Mouse (Mus musculus) stomach, postnatal 0 days (tissue): ENCODE measurements around the gene Mptx2. TPM values are rescaled to one million over a fixed set of nuclear protein-coding genes. Genes with fewer than 3 reads are reported as not detected.

ENCODE experiments used
- ATAC-seq: fragments of 200-750 bp; cut with Nextera tagmentation; 2 replicates; pipeline ENCODE4 v1.8.0; 2017; ENCODE audit not compliant: low FRiP score, low TSS enrichment
- DNase-seq: peaks from one replicate; pipeline ENCODE4 v3.0.0-alpha.2; 2016; ENCODE audit warnings: low spot score
- H3K27ac ChIP-seq: fragments of 300-500 bp; sonication (generic); replicated peaks from 2 replicates; pipeline ENCODE4 v1.5.1; 2014; ENCODE audit warnings: mild to moderate bottlenecking, control low read depth
- H3K27me3 ChIP-seq: fragments of 300-500 bp; sonication (generic); 2 replicates; pipeline ENCODE4 v1.6.1; 2014; ENCODE audit warnings: low read length; ENCODE audit not compliant: control insufficient read depth, insufficient read depth
- H3K36me3 ChIP-seq: fragments of 300-500 bp; sonication (generic); 2 replicates; pipeline ENCODE4 v1.6.1; 2014; ENCODE audit warnings: low read length, mixed read lengths; ENCODE audit not compliant: control insufficient read depth, insufficient read depth
- H3K4me1 ChIP-seq: fragments of 300-500 bp; sonication (generic); replicated peaks from 2 replicates; pipeline ENCODE4 v1.6.1; 2014; ENCODE audit warnings: antibody characterized with exemption; ENCODE audit not compliant: control insufficient read depth, insufficient read depth
- H3K4me2 ChIP-seq: fragments of 300-500 bp; sonication (generic); replicated peaks from 2 replicates; pipeline ENCODE4 v1.6.1; 2014; ENCODE audit warnings: low read depth, mild to moderate bottlenecking, control low read depth, moderate library complexity
- H3K4me3 ChIP-seq: fragments of 300-500 bp; sonication (generic); 2 replicates; pipeline ENCODE4 v1.5.1; 2014; ENCODE audit warnings: low read depth, low read length, control low read depth
- H3K9ac ChIP-seq: fragments of 300-500 bp; sonication (generic); 2 replicates; pipeline ENCODE4 v1.6.1; 2014; ENCODE audit warnings: mild to moderate bottlenecking, low read length, control low read depth, mixed read lengths
- H3K9me3 ChIP-seq: fragments of 300-500 bp; sonication (generic); 2 replicates; pipeline ENCODE4 v1.6.1; 2016; ENCODE audit warnings: low read length; ENCODE audit not compliant: control insufficient read depth
- CTCF ChIP-seq: IDR thresholded peaks from 2 replicates; pipeline ENCODE4 v1.5.1; 2016; ENCODE audit warnings: antibody characterized with exemption, low read depth, mild to moderate bottlenecking, moderate library complexity
- EP300 ChIP-seq: optimal IDR thresholded peaks from 2 replicates; pipeline ENCODE3; 2016; ENCODE audit warnings: antibody characterized with exemption
- WGBS: fragments of 180-500 bp; shearing (Covaris S2); extraction: QIAGEN DNeasy Blood & Tissue Kit; methylation state at CpG from one replicate; pipeline ENCODE4 v1.1.7; 2014; 5-methylcytosine and 5-hydroxymethylcytosine counted together
- polyA plus RNA-seq: library from polyadenylated mRNA; unstranded; fragments of >200 nt; fragmentation: Nextera tagmentation; extraction: Ambion mirVana; gene quantifications from 2 replicates; pipeline ENCODE4 v1.2.1, GENCODE M21; 2015

The Mptx2 gene
- not detected in 2 replicates for polyA plus RNA-seq

- Histone ChIP-seq H3K36me3 (no peaks in the 10 kb centered on the region), H3K9ac (no peak within 1 kb of the TSS), H3K27me3 (no peaks in the 10 kb centered on the region), H3K27ac (no peak within 1 kb of the TSS), H3K4me1 (no peaks in the 10 kb centered on the region), H3K4me2 (no peak within 1 kb of the TSS), H3K4me3 (no peak within 1 kb of the TSS), H3K9me3 (no peaks in the 10 kb centered on the region)
- 60% methylated on average over 3 of the region's 3 CpGs for WGBS
- DNase-seq = no peak
- ATAC-seq = no peak
- no peak for TF ChIP-seq CTCF
- no peak for TF ChIP-seq EP300
Measured at GRCm38 (mm10) chr1:173277677-173278076, at the start of gene Mptx2. Gene Mptx2 (minus strand): TSS chr1:173277777.

GRCm38 (mm10) chr1:173326552-173326951 lies 49.0 kb upstream of the Mptx2 start:
- no peak overlapping the region for H3K4me3 ChIP-seq
- ATAC-seq (no peak), DNase-seq (no peak)
- H3K36me3 ChIP-seq = no peaks in the 10 kb centered on the region
- H3K4me2 ChIP-seq = no peak overlapping the region
- TF ChIP-seq EP300 (no peak), CTCF (no peak)
- no peak overlapping the region for H3K27ac ChIP-seq
- H3K9ac ChIP-seq = no peak overlapping the region
- H3K9me3 ChIP-seq = no peaks in the 10 kb centered on the region
- WGBS = 39% methylated on average over 1 of the region's 1 CpGs
- no peaks in the 10 kb centered on the region for H3K27me3 ChIP-seq
- no peaks in the 10 kb centered on the region for H3K4me1 ChIP-seq

- ATAC-seq (no peak), DNase-seq (no peak)
- H3K27me3 ChIP-seq = no peaks in the 10 kb centered on the region
- no peak overlapping the region for H3K4me3 ChIP-seq
- no peaks in the 10 kb centered on the region for H3K36me3 ChIP-seq
- H3K9ac ChIP-seq = no peak overlapping the region
- 89% methylated on average over 1 of the region's 1 CpGs for WGBS
- no peak overlapping the region for H3K4me2 ChIP-seq
- no peak overlapping the region for H3K27ac ChIP-seq
- H3K4me1 ChIP-seq = no peaks in the 10 kb centered on the region
- no peaks in the 10 kb centered on the region for H3K9me3 ChIP-seq
- TF ChIP-seq CTCF (no peak), EP300 (no peak)
Measured at GRCm38 (mm10) chr1:173325395-173325794, 47.8 kb upstream of the Mptx2 start.

- Histone ChIP-seq H3K4me2 (no peak overlapping the region), H3K9me3 (no peaks in the 10 kb centered on the region), H3K9ac (no peak overlapping the region), H3K4me1 (no peaks in the 10 kb centered on the region), H3K27me3 (no peaks in the 10 kb centered on the region), H3K36me3 (no peaks in the 10 kb centered on the region), H3K27ac (no peak overlapping the region), H3K4me3 (no peak overlapping the region)
- 60% methylated on average over 4 of the region's 4 CpGs for WGBS
- ATAC-seq (no peak), DNase-seq (no peak)
- TF ChIP-seq CTCF (no peak), EP300 (no peak)
Measured at GRCm38 (mm10) chr1:173324961-173325360, 47.4 kb upstream of the Mptx2 start.

- no peaks in the 10 kb centered on the region for H3K36me3 ChIP-seq
- ATAC-seq = no peak
- DNase-seq = no peak
- TF ChIP-seq EP300 (no peak), CTCF (peak; percentile 77)
- no peak overlapping the region for H3K4me3 ChIP-seq
- H3K27me3 ChIP-seq = no peaks in the 10 kb centered on the region
- H3K4me1 ChIP-seq = no peaks in the 10 kb centered on the region
- no peak overlapping the region for H3K27ac ChIP-seq
- WGBS = 24% methylated on average over 5 of the region's 5 CpGs
- no peak overlapping the region for H3K4me2 ChIP-seq
- H3K9me3 ChIP-seq = no peaks in the 10 kb centered on the region
- H3K9ac ChIP-seq = no peak overlapping the region
Measured at GRCm38 (mm10) chr1:173323839-173324585, 46.4 kb upstream of the Mptx2 start.

GRCm38 (mm10) chr1:173322249-173322627 lies 44.7 kb upstream of the Mptx2 start:
- TF ChIP-seq CTCF (no peak), EP300 (no peak)

More at GRCm38 (mm10) chr1:173322249-173322627, 44.7 kb upstream of the Mptx2 start:
- no peak overlapping the region for H3K4me2 ChIP-seq
- no peaks in the 10 kb centered on the region for H3K4me1 ChIP-seq
- H3K9ac ChIP-seq = no peak overlapping the region
- no peak overlapping the region for H3K4me3 ChIP-seq
- DNase-seq = no peak
- no peak for ATAC-seq
- WGBS = 66% methylated on average over 6 of the region's 6 CpGs
- no peak overlapping the region for H3K27ac ChIP-seq
- H3K36me3 ChIP-seq = no peaks in the 10 kb centered on the region
- H3K27me3 ChIP-seq = no peaks in the 10 kb centered on the region
- no peaks in the 10 kb centered on the region for H3K9me3 ChIP-seq
